Mouse (Mus musculus) frontal cortex, postnatal 14 days (tissue): Measurements from ENCODE around the gene 1700029P11Rik.
"Not testable (repeated sequence)": the region's sequence is repeated elsewhere in the genome, so short reads cannot be mapped to it uniquely, and the experiment has no call there.

Experiments
- DNase-seq, 2 experiments: peaks; one replicate each; pipeline ENCODE4 v3.0.0; 2022; ENCODE audit warnings: low spot score in 2 of 2

The 1700029P11Rik gene

DNA sequence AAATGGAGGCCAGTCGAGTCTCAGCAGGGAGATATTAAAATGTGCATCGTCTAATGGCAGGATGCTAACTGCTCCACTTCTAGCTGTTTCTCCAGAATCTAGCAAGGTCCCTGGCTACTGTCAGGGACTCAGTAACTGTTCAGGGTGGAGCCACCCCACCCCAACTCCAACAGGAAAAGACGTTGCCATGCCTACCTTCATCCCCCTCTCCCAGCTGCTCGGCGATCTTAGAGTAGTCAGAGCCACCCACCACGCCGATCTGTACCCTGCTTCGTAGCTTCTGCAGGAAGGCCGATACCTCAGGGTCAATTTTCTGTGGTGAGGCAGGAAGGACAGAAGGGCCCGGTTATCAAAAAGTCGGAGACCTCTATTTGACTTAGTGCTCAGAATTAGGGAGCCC lies 22.7 kb upstream of the 1700029P11Rik start:
- no peak for DNase-seq

DNA sequence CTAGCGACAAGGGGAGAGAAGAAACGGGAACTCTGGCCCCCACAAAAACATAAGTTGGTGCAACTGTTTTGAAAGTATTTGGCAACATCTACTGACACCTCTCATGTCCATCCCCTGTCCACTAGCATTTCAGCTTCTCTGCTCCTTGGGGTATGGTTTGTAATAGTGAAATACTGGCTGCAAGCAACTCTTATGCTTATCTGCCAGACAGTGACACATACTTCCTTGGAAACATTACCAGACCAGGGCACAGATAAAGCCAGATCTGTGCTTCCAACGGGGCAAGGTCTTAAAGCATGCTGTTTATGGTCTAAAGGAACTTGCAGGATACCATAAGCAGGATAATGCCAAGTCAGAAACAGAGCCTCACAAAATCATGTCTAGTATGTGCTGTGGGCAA lies 21.4 kb upstream of the 1700029P11Rik start:
- DNase-seq = no peak

GRCm38 (mm10) chr15:81960171-81961077 lies 19.9 kb upstream of the 1700029P11Rik start, which contains the start of gene Pmm1:
TSS of gene Pmm1 (minus strand) at chr15:81960930.
- peak; percentile 93 to 97 for DNase-seq

DNA sequence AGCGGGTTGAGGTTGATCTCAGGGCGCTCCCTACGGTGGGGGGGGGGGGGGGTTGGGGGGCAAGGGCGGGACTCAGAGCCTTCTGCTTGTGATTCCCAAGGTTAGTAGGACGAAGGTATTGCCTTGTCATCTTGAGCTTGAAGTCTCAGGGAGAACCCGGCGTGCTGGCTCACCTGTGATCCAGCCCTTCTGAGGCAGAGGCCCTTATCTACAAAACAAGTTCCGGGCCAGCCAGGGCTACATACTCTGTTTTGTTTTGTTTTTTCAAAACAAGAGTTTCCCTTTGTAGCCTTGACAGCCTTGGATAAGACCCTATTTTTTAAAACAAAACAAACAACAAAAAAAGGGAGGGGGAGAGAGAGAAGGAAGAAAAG lies 19.3 kb upstream of the 1700029P11Rik start:
- DNase-seq = no peak

DNA sequence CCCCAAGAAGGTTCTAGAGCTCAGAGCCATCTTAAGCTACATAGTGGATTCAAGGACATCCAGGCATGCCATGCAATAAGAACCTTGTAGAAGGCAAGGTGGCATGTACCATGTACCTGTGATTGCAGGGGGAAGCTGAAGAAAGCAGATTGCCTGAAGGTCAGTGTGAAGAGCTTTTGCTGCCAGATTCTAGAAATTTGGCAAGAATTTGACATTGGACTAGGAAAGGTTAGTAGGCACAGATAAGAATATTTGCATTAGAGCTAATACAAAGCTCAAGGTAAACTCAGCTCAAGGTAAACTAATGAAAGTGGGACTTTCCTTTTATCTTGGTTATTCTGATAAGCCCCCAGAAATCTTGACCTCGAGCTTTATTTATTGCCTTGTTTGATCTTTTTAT lies 16.1 kb upstream of the 1700029P11Rik start:
- no peak for DNase-seq

DNA sequence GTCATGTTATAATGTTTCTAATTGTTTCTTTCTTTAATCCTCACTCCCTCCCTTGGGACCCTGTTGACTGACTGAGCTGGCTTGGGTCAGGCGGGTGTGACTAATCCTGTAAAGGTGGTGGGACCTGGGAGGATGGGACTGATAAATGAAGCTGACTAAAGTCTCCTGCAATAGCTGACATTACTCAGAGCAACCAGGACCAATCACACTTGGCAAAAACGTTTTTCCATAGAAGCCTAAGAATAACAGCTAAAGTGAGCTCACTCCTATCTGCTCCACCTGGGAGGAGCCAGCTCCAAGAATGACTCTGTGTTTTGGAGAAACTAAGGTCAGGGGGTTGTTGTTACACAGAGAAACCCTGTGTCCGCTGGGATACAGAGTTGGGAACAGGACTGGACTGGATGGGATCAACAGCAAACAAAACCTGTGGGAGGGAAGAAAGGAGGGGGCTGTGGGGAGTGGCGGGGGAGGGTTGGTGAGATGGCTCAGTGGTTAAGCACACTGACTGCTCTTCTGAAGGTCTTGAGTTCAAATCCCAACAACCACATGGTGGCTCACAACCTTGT lies 15.3 kb upstream of the 1700029P11Rik start:
- no peak for DNase-seq

GRCm38 (mm10) chr15:81966062-81966829 lies 14.1 kb upstream of the 1700029P11Rik start:
- no peak for DNase-seq

- DNase-seq = no peak
Measured at GRCm38 (mm10) chr15:81967821-81968220, 12.5 kb upstream of the 1700029P11Rik start.

GRCm38 (mm10) chr15:81968447-81968846 lies 11.9 kb upstream of the 1700029P11Rik start:
- DNase-seq = no peak

DNA sequence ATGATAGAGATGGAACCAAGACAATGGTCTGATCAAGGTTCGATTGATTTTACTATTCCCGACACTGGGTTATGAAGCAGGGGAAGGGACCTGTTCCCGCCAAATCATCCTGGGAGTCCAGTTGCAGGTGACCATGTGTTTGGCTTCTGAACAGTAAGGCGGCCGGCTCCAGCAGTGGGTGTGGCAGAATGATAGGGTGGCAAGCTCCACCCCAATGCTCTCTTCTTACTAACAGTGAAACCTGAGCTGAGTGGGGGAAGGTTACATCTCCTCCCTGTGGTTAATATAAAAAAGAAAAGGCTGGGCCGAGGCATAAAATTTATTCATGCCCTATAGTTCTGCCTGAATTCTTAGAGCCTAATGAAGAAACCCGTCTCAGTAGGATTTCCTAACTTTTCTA lies 11.2 kb upstream of the 1700029P11Rik start:
- DNase-seq = no peak

GRCm38 (mm10) chr15:81969635-81970034 lies 10.7 kb upstream of the 1700029P11Rik start:
- not testable (repeated sequence) for DNase-seq

- not testable (repeated sequence) for DNase-seq
Measured at GRCm38 (mm10) chr15:81970498-81970897, 9.8 kb upstream of the 1700029P11Rik start.

GRCm38 (mm10) chr15:81975156-81975555 lies 5.2 kb upstream of the 1700029P11Rik start:
- DNase-seq = not testable (repeated sequence)

GRCm38 (mm10) chr15:81982173-81982572 lies 1.8 kb downstream of the 1700029P11Rik start:
- DNase-seq = no peak

DNA sequence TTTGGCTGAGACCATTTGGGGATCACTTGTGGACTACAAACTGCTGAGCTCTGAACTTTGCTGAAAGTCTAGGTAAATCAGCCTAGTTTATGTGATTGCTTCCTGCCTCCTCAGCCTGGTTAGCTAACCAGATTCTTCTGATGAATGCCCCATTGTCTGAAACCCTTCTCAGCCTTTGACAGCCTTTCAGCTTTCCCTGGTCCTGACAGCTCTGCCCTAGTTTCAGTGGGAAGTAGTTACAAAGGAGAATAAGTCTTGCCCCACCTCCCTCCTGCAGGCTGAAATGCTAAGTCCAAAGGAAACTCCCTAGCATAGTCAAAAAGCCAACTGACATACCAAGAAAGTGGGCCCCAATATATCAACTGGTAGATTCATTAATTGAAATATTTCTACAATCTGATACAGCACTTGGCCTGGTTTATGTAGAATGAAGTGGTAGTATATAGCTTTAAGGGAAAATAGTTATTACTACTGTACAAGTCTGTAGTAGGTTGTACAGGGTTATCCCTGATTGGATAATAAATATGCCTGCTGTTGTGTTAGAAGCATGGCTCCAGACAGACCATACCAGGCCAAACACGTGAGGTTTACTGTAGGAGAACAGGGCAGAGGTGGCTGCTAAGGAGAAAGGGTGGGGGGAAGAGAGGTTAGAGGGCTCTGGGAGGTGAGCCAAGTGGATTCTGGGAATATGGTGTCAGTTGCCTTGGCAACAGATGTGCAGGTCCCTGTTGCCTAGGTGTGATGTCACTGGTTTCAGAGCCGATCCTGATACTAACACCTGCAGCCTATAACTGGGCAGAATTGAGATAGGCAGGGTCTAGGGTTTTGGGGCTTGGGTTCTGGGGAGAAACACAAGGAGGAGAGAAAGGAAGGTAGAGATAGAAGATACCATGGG lies 5.2 kb downstream of the 1700029P11Rik start:
- no peak for DNase-seq

GRCm38 (mm10) chr15:81987646-81988045 lies 7.3 kb downstream of the 1700029P11Rik start, which contains the start of gene Xrcc6:
TSS of gene Xrcc6 (plus strand) at chr15:81987835.
- no peak for DNase-seq

GRCm38 (mm10) chr15:81989371-81990062 lies 9.2 kb downstream of the 1700029P11Rik start:
- peak; percentile 76 to 85 for DNase-seq

DNA sequence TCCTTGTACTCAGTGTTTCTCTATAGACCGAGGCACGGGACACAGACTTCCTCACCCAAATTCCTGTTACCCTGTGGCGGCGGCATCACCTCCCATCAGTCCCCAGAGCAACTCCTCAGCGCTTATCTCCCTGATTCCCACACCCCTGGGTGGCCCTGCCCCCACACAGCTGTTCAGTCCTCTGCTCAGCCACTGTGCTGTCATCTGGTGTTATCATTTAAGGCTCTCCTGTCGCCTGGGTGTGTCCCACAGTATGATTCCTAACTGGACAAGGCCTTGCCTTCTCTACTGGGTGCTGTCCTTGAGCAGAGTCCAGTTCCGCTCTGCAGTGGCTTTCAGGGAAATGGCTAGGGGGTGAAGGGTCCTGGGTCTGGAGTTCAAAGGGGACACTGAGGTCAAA lies 10.2 kb downstream of the 1700029P11Rik start:
- DNase-seq = no peak

DNA sequence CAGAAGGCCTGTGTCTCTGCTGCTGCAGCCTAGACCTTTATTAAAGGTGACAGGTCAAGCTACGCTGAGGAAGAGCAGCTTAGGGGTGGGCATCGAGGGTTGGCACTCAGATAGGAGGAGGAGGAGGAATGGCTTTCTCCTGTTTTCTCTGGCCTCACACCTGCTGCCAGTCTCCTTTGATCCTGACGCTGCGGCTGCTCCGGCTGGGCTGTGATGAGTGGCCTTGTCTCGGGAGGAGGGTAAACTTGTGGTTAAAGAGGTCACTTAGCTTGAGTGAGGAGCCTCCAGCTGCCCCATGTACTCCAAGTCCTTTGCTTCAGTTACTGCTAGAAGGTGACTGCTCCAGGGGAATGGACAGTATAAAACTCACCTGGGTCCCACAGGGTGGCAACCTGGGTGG lies 13.7 kb downstream of the 1700029P11Rik start:
- no peak for DNase-seq

DNA sequence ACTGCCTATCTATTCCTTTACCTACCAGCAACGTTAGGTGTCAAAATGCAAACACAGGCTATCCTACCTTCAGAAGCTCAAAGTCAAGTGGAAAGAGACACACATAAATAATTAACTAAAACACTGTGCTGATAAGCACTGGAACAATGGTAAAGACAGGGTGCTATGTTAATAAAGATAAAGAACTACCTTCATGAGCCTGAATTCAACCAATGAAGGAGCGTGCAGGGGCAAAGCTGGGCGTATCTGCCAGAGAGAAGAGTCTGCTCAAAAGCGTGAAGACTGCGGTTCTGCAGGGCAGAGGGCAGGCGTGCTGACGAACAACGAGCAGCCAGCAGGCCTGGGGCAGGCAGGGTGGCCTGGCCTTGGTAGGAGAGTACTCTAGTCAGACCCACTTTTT lies 23.9 kb downstream of the 1700029P11Rik start:
- DNase-seq = no peak

DNA sequence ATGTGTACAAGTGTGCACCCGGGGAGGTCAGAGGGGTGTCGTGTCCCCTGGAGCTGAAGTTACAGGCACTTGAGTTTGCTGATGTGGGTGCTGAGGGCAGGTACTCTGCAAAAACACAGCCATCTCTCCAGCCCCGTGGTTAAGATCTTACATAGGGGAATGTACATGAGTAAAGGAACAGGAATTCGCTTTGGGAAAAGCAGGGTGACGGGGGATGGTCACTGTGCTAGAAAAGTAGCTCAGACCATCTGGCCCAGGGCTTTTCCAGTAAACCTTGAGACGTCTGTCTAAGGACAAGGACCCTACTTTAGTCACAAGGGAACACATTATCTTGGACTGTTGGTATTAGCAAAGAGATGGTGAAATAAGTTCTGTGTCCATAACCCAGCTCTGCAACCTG lies 31.6 kb downstream of the 1700029P11Rik start:
- no peak for DNase-seq
